Mouse (Mus musculus) left cerebral cortex, postnatal 36 days (tissue): Measurements from ENCODE around the gene Olfr128. TPM values are rescaled to one million over a fixed set of nuclear protein-coding genes. Genes with fewer than 3 reads are reported as not detected.
"Not testable (repeated sequence)": the region's sequence is repeated elsewhere in the genome, so short reads cannot be mapped to it uniquely, and the experiment has no call there.

Experiments
- DNase-seq, 2 experiments: peaks; one replicate each; pipeline ENCODE4 v3.0.0; 2021 to 2022; ENCODE audit warnings: low spot score in 2 of 2, mixed read lengths in 1 of 2
- intact Hi-C: fragments of 180-260 bp; cut with DNase I; formaldehyde crosslinking; loops from one replicate; pipeline ENCODE4 v1.15.1; 2025
- total RNA-seq, 2 experiments: library from RNA; stranded (reverse); gene quantifications; 2 replicates each; pipeline ENCODE4 v1.2.3; 2021

Gene Olfr128
- total RNA-seq, result not detected

DNA sequence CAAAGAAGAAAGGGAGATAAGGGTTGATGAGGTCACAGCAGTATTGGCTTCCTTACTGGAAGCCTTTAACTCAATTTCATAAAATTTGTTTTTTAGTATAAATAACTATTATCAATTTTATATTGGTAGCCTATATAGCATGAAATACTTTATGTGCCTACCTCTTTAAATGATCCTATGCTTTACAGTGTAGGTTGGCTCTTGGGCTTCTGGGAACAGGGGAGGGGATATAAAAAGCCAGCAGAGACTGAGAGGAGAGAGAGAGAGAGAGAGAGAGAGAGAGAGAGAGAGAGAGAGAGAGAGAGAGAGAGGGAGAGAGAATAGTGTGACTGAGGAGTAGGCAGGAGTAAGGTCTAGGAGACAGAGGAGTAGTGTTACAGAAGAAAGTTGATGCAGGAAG is at the start of gene Olfr128:
TSS of gene Olfr128 (plus strand) at position 301 of the 400 bp plus-strand sequence.
- no peak for DNase-seq

DNA sequence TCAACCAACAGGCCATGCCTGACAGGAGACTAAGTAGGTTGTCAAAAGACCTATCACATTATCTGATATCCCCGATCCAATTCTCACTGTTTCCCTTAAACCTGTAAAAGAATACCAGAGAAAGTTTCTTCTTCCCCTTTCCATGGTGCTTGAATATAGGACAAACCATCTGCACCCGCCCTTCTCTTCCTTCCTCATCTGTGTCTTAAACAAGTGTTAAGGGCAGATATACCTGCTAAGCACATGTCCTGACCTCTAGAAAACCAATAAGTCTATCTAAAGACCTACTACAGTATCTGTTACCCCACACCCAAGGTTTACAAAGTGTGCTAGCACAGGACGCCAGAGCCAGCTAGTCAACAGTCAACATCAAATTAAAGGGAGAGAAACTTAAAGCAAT is 46.5 kb upstream of the Olfr128 start:
- no peak for DNase-seq
- intact Hi-C loops, result no loop called here

More for the DNA sequence above, at the start of gene Olfr128:
- intact Hi-C loops, result no loop called here

DNA sequence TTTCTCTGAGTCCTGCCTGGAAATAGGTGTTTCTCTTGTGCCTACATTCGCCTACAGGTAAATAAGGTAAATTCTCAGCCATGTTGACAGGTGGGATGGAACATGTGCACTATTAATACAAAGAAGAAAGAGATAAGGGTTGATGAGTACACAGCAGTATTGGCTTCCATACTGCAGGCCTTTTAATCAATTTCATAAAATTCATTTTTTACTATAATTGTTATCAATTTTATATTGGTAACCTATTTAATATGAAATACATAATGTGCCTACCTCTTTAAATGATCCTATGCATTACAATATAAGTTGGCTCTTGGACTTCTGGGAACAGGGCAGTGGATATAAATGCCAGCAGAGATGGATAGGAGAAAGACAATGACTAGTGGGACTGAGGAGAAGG is 20.2 kb upstream of the Olfr128 start, which contains the start of gene Olfr127:
TSS of gene Olfr127 (plus strand) at position 301 of the 400 bp plus-strand sequence.
- intact Hi-C loops, result no loop called here
- no peak for DNase-seq

DNA sequence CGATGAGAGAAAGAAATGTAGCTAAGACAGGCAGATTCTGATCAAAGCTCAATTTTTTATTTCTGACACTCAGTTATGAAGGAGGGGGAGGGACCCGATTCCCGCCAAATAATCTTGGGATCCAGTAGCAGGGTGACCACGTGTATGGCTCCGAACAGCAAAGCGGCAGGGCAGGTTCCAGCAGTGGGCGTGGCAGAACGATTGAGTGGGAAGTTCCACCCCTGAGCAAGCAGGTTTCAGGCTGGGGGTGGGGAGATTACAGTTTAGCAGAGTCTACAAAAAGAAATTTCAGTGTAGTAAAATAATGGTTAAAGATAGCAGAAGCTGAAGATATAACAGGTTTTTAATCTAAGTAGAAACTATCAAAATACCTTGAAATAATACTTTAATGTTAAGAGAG is 13.5 kb upstream of the Olfr128 start:
- DNase-seq, intact Hi-C loops: not testable (repeated sequence)

DNA sequence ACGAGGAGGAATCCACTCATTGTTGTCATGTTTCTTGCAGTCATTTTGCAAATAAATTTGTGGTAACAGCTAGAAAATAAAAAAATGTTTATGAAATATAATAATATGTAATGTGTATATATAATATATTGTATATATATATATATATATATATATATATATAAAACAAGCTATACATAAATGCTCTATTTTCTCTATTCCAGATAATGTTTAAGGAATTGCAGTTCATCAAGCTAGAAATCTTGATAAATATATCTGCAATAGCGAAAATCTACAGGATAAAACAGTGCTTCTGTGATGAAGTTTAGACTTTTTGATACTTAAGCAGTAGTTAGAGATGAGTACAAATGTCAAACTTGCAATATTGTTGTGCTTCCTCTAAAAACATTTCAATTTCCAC is 32.6 kb downstream of the Olfr128 start, which contains the start of gene Olfr761:
TSS of gene Olfr761 (minus strand) at position 101 of the 400 bp plus-strand sequence.
- DNase-seq, result no peak
- intact Hi-C loops, result no loop called here

DNA sequence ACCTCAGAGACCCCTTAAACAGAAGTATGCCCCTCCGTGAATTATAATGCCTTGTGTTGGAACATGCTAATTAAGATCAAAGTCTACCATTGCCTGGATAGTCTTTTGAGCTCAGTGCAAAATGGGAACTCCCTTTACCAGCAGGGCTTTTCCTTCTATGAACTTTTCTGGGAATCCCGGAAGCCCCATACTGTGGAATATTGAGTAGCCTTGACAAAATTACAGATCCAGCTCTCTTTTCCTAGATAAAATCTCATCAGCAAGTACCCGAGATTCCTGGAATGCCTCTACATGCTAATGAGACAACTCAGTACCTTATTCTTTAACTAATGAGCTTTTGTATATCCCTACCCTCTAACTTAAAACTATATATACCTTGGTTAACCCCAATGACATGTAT is 53.2 kb downstream of the Olfr128 start:
- no peak for DNase-seq
- intact Hi-C loops, result no loop called here

Other genes starting within 250 kb of the Olfr128 start
- not detected for gene Olfr119, start 224.0 kb upstream of the Olfr128 start, total RNA-seq
- not detected for gene Olfr120, start 198.7 kb upstream of the Olfr128 start, total RNA-seq
- not detected for gene Olfr121, start 171.7 kb upstream of the Olfr128 start, total RNA-seq
- not detected for gene Olfr122, start 151.9 kb upstream of the Olfr128 start, total RNA-seq
- not detected for gene Olfr123, start 127.0 kb upstream of the Olfr128 start, total RNA-seq
- not detected for gene Olfr124, start 120.7 kb upstream of the Olfr128 start, total RNA-seq
- not detected for gene Olfr125, start 87.6 kb upstream of the Olfr128 start, total RNA-seq
- not detected for gene Olfr126, start 73.1 kb upstream of the Olfr128 start, total RNA-seq
- gene Olfr127, start 20.1 kb upstream of the Olfr128 start, total RNA-seq, result not detected
- not detected for gene Olfr761, start 32.5 kb downstream of the Olfr128 start, total RNA-seq
- not detected for gene Olfr129, start 139.5 kb downstream of the Olfr128 start, total RNA-seq
- not detected for gene Olfr130, start 143.4 kb downstream of the Olfr128 start, total RNA-seq
- gene Olfr131, start 168.1 kb downstream of the Olfr128 start, total RNA-seq, result not detected
- not detected for gene Olfr132, start 214.0 kb downstream of the Olfr128 start, total RNA-seq
- not detected for gene Olfr133, start 224.7 kb downstream of the Olfr128 start, total RNA-seq